Mouse (Mus musculus): ENCODE measurements around the gene Panx1. TPM values are rescaled to one million over a fixed set of nuclear protein-coding genes. Genes with fewer than 3 reads are reported as not detected.
A peak's percentile ranks its signal among the peaks of the same experiment; 100 is the strongest.

Panx1 gene
- polyA plus RNA-seq (2012; rRNA removed) = 0.92 and 2.8 TPM in 2 replicates
- polyA plus RNA-seq (2014; fragmentation: Nextera tagmentation; extraction: Ambion mirVana) = 4.6 and 4.7 TPM in 2 replicates

DNA sequence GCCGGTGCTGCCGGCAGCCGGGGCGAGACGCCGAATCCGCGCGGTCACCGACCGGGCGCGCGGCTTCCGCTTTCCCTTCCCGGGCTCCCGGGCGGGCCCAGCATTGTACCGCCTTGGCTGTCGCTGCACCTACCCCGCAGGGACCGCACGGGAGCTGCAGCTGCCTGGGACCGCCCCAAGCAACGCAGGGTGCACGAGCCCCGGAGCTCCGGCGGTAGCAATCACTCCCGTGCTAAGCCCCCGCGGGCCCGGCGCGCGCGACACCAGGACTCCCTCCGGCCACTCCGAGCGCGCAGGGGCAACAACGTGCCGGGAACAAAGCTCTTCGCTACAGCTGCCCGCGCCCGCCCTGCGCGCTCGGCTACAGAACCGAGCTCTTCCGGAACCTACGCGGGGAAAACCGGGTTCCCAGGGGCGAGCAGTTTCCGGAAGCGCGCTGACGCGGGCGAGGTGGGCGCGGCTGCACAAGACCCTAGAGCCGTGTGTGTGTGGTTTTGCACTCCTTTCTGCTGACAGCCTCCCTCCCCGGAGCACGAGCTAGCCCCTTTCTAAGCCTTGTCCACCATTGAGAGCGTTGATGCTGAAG is at the start of gene Panx1:
Gene Panx1, minus strand, starts transcription at position 395 of the 586 bp plus-strand sequence.
- no peaks in the 10 kb centered on the region for H3K36me3 ChIP-seq (replicated peaks; ENCODE audit: control insufficient read depth, insufficient read depth, low read depth)
- TF ChIP-seq CTCF (IDR thresholded peaks at IDR 0.05; ENCODE audit: low read depth) = no peak
- TF ChIP-seq EP300 (IDR thresholded peaks at IDR 0.05; ENCODE audit: low read depth) = no peak
- peak; percentile 64 for ATAC-seq (ENCODE audit: insufficient read depth)
- WGBS (ENCODE audit: insufficient replicate concordance) = under 1% methylated on average over 68 of the region's 68 CpGs
- H3K9me3 ChIP-seq (ENCODE audit: control insufficient read depth, low read length) = no peaks in the 10 kb centered on the region
- peak within 1 kb of the TSS; percentile 56 for H3K4me2 ChIP-seq (ENCODE audit: low read depth)
- peak within 1 kb of the TSS; percentile 43 to 63 for H3K4me3 ChIP-seq (ENCODE audit: insufficient read depth in 1 of 2, low read depth in 2 of 2, low read length in 2 of 2)
- DNase-seq (ENCODE audit: low read depth in 3 of 3, low spot score in 3 of 3) = no peak
- peak within 1 kb of the TSS; percentile 50 for H3K9ac ChIP-seq (replicated peaks)
- peaks cover 7% of the 10 kb centered on the region for H3K27me3 ChIP-seq (ENCODE audit: control insufficient read depth, insufficient read depth, low read length)
- H3K27ac ChIP-seq = no peak within 1 kb of the TSS
- H3K4me1 ChIP-seq (replicated peaks; ENCODE audit: control insufficient read depth in 2 of 2, insufficient read depth in 2 of 2, low read length in 1 of 2) = peaks cover 0 to 4% of the 10 kb centered on the region in 2 experiments; a peak in 2 of 4 replicates

DNA sequence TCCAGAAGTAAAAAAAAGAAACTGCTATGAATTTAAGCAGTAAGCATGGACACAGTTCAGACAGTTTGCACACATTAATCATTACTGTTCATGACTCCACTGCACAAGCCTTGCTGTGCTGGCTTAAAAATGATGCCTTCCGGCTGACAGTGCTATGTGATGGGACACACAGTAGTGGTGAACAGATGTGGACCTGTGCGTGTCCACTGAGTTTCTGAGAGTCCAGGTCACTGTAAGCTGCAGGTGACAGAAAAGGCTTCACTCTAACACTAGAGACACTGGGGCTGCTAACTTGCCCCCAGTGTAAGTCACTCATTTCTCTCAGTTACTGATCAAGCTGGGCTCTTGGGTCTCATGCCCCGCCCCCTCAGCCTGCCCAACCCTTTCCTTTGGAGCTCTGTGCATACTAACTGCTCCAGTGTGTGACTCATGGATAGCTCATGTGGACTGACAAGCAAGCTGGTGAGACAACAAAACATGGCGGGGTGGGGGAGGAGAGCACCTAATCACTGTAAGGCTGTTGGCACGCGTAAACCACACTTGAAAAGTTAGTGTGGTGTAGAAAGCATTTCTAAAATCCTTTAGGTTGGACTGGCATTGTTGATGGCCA is 23.5 kb upstream of the Panx1 start:
- no peak for DNase-seq (ENCODE audit: low read depth in 3 of 3, low spot score in 3 of 3)

DNA sequence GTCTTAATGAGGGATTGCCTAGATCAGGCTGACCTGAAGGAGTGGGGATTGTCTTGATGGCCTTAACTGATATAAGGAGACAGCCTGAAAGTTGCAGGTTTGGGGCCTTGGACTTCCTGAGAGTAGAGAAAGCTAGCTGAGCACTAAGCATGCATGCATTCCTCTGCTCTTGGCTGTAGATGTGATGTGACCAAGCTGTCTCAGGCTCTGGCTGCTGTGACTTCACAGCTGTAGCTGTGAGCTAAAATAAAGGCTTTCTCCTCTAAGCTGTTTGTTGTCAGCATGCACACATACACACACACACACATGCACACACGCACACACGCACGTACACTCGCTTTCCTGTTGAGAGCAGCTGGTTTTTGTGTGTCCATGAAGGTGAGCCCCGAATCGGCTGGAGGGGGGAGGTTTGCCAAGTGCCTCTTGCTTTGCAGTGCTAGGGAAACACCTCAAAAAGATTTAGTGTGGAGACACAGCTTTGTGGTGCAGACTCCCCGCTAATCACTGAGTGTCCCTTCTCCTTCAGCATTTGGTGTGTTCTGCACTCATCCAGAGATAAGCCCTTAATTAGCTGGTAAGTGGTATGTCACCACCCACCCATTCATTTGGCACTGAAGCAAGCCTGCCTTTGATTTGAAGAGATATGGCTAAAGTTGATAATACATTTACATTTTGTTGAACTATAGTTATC is 22.9 kb upstream of the Panx1 start:
- Histone ChIP-seq H3K4me3 (ENCODE audit: insufficient read depth in 1 of 2, low read depth in 2 of 2, low read length in 2 of 2) (no peak overlapping the region), H3K4me1 (replicated peaks; ENCODE audit: control insufficient read depth in 2 of 2, insufficient read depth in 2 of 2, low read length in 1 of 2) (no peaks in the 10 kb centered on the region), H3K36me3 (replicated peaks; ENCODE audit: control insufficient read depth, insufficient read depth, low read depth) (no peaks in the 10 kb centered on the region), H3K27ac (no peak overlapping the region), H3K27me3 (ENCODE audit: control insufficient read depth, insufficient read depth, low read length) (no peaks in the 10 kb centered on the region), H3K9ac (replicated peaks) (no peak overlapping the region), H3K4me2 (ENCODE audit: low read depth) (no peak overlapping the region), H3K9me3 (ENCODE audit: control insufficient read depth, low read length) (no peaks in the 10 kb centered on the region)
- TF ChIP-seq EP300 (IDR thresholded peaks at IDR 0.05; ENCODE audit: low read depth) = no peak
- TF ChIP-seq CTCF (IDR thresholded peaks at IDR 0.05; ENCODE audit: low read depth) = no peak
- no peak for DNase-seq (ENCODE audit: low read depth in 3 of 3, low spot score in 3 of 3)
- WGBS (ENCODE audit: insufficient replicate concordance) = 60% methylated on average over 7 of the region's 7 CpGs
- ATAC-seq (ENCODE audit: insufficient read depth) = no peak

More for the DNA sequence above, 23.5 kb upstream of the Panx1 start:
- Histone ChIP-seq H3K27me3 (ENCODE audit: control insufficient read depth, insufficient read depth, low read length) (no peaks in the 10 kb centered on the region), H3K4me3 (ENCODE audit: insufficient read depth in 1 of 2, low read depth in 2 of 2, low read length in 2 of 2) (no peak overlapping the region), H3K36me3 (replicated peaks; ENCODE audit: control insufficient read depth, insufficient read depth, low read depth) (no peaks in the 10 kb centered on the region), H3K9me3 (ENCODE audit: control insufficient read depth, low read length) (no peaks in the 10 kb centered on the region), H3K4me2 (ENCODE audit: low read depth) (no peak overlapping the region), H3K27ac (no peak overlapping the region), H3K9ac (replicated peaks) (no peak overlapping the region), H3K4me1 (replicated peaks; ENCODE audit: control insufficient read depth in 2 of 2, insufficient read depth in 2 of 2, low read length in 1 of 2) (no peaks in the 10 kb centered on the region)
- 58% methylated on average over 6 of the region's 6 CpGs for WGBS (ENCODE audit: insufficient replicate concordance)
- no peak for TF ChIP-seq CTCF (IDR thresholded peaks at IDR 0.05; ENCODE audit: low read depth)
- no peak for TF ChIP-seq EP300 (IDR thresholded peaks at IDR 0.05; ENCODE audit: low read depth)
- ATAC-seq (ENCODE audit: insufficient read depth) = no peak

DNA sequence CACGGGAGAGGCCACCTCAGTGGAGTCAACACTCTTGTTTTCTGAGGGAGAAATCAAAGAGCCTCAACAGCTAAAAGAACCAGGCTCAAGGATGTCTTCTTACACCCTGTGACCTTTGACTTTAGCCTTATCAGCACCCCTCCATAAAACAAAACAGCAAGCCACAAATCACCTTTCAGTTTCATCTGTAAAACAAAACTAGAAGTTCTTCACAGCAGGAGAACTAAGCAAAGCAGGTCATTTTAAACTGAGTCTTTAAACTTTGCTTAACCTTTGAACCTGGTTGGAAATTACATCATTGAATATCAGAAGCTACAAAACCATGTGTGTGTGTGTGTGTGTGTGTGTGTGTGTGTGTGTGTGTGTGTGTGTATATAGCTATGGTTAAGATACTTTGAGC is 18.9 kb upstream of the Panx1 start:
- DNase-seq (ENCODE audit: low read depth in 3 of 3, low spot score in 3 of 3) (no peak), ATAC-seq (ENCODE audit: insufficient read depth) (peak; percentile 28; the same call in 1 of the 2 replicates)
- no peak overlapping the region for H3K9ac ChIP-seq (replicated peaks)
- no peaks in the 10 kb centered on the region for H3K9me3 ChIP-seq (ENCODE audit: control insufficient read depth, low read length)
- H3K27me3 ChIP-seq (ENCODE audit: control insufficient read depth, insufficient read depth, low read length) = no peaks in the 10 kb centered on the region
- 3% methylated on average over 1 of the region's 1 CpGs for WGBS (ENCODE audit: insufficient replicate concordance)
- no peak overlapping the region for H3K4me2 ChIP-seq (ENCODE audit: low read depth)
- H3K4me3 ChIP-seq (ENCODE audit: insufficient read depth in 1 of 2, low read depth in 2 of 2, low read length in 2 of 2) = no peak overlapping the region
- no peak overlapping the region for H3K27ac ChIP-seq
- TF ChIP-seq CTCF (IDR thresholded peaks at IDR 0.05; ENCODE audit: low read depth) (no peak), EP300 (IDR thresholded peaks at IDR 0.05; ENCODE audit: low read depth) (no peak)
- no peaks in the 10 kb centered on the region for H3K36me3 ChIP-seq (replicated peaks; ENCODE audit: control insufficient read depth, insufficient read depth, low read depth)
- H3K4me1 ChIP-seq (replicated peaks; ENCODE audit: control insufficient read depth in 2 of 2, insufficient read depth in 2 of 2, low read length in 1 of 2) = no peaks in the 10 kb centered on the region

DNA sequence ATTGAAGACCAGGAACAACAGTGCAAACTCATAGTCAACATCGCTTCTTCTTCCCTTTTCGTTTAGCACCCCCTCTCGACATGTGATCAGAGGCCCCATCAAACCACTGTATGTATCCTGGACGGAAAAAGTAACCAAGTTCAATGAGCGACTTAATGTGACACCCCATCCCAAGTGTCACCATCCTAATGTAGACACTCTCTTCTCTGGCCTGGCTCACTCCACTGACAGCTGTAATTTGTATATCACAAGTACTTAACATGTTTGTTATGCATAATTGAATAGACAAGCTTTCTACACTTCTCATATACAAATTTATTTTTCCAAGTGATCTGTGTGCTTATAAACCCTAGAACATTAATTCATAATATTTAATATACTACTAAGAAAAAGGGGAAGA is 15.6 kb upstream of the Panx1 start:
- Histone ChIP-seq H3K4me1 (replicated peaks; ENCODE audit: control insufficient read depth in 2 of 2, insufficient read depth in 2 of 2, low read length in 1 of 2) (0 out of 4 replicates have a peak, but pooled peaks cover 0 to 2% of the 10 kb centered on the region in 2 experiments), H3K9ac (replicated peaks) (no peak overlapping the region), H3K4me3 (ENCODE audit: insufficient read depth in 1 of 2, low read depth in 2 of 2, low read length in 2 of 2) (no peak overlapping the region), H3K36me3 (replicated peaks; ENCODE audit: control insufficient read depth, insufficient read depth, low read depth) (no peaks in the 10 kb centered on the region), H3K4me2 (ENCODE audit: low read depth) (no peak overlapping the region), H3K9me3 (ENCODE audit: control insufficient read depth, low read length) (no peaks in the 10 kb centered on the region), H3K27ac (no peak overlapping the region), H3K27me3 (ENCODE audit: control insufficient read depth, insufficient read depth, low read length) (no peaks in the 10 kb centered on the region)
- DNase-seq (ENCODE audit: low read depth in 3 of 3, low spot score in 3 of 3) = no peak
- TF ChIP-seq CTCF (IDR thresholded peaks at IDR 0.05; ENCODE audit: low read depth) (no peak), EP300 (IDR thresholded peaks at IDR 0.05; ENCODE audit: low read depth) (no peak)
- WGBS (ENCODE audit: insufficient replicate concordance) = 55% methylated on average over 5 of the region's 5 CpGs
- no peak for ATAC-seq (ENCODE audit: insufficient read depth)

Data from liver, embryonic 14.5 days (tissue).